Mouse (Mus musculus): ENCODE results near the gene Kmt5b.
A peak's percentile ranks its signal among the peaks of the same experiment; 100 is the strongest.

The Kmt5b gene

GRCm38 (mm10) chr19:3768697-3769383 is 1.6 kb downstream of the Kmt5b start:
- DNase-seq (ENCODE audit: low read depth, low spot score), result peak; percentile 87

- no peak for DNase-seq (ENCODE audit: low read depth, low spot score)
Observed at GRCm38 (mm10) chr19:3769533-3769932, 2.3 kb downstream of the Kmt5b start.

GRCm38 (mm10) chr19:3774159-3774558 is 6.9 kb downstream of the Kmt5b start:
- DNase-seq (ENCODE audit: low read depth, low spot score), result no peak

- DNase-seq (ENCODE audit: low read depth, low spot score), result no peak
Observed at GRCm38 (mm10) chr19:3778713-3779112, 11.5 kb downstream of the Kmt5b start.

GRCm38 (mm10) chr19:3790077-3790476 is 22.9 kb downstream of the Kmt5b start:
- DNase-seq (ENCODE audit: low read depth, low spot score), result no peak

- DNase-seq (ENCODE audit: low read depth, low spot score), result no peak
Observed at GRCm38 (mm10) chr19:3805526-3805925, 38.3 kb downstream of the Kmt5b start.

- no peak for DNase-seq (ENCODE audit: low read depth, low spot score)
Observed at GRCm38 (mm10) chr19:3810536-3811233, 43.5 kb downstream of the Kmt5b start.

- no peak for DNase-seq (ENCODE audit: low read depth, low spot score)
Observed at GRCm38 (mm10) chr19:3814461-3814860, 47.2 kb downstream of the Kmt5b start.

GRCm38 (mm10) chr19:3815824-3816223 is 48.6 kb downstream of the Kmt5b start:
- no peak for DNase-seq (ENCODE audit: low read depth, low spot score)

- DNase-seq (ENCODE audit: low read depth, low spot score), result no peak
Observed at GRCm38 (mm10) chr19:3819080-3819479, 51.9 kb downstream of the Kmt5b start.

- DNase-seq (ENCODE audit: low read depth, low spot score), result no peak
Observed at GRCm38 (mm10) chr19:3819899-3820444, 52.8 kb downstream of the Kmt5b start.

GRCm38 (mm10) chr19:3825044-3825443 is 57.8 kb downstream of the Kmt5b start:
- DNase-seq (ENCODE audit: low read depth, low spot score), result no peak

- DNase-seq (ENCODE audit: low read depth, low spot score), result no peak
Observed at GRCm38 (mm10) chr19:3829863-3830262, 62.6 kb downstream of the Kmt5b start.

- no peak for DNase-seq (ENCODE audit: low read depth, low spot score)
Observed at GRCm38 (mm10) chr19:3831716-3832115, 64.5 kb downstream of the Kmt5b start.

DNA sequence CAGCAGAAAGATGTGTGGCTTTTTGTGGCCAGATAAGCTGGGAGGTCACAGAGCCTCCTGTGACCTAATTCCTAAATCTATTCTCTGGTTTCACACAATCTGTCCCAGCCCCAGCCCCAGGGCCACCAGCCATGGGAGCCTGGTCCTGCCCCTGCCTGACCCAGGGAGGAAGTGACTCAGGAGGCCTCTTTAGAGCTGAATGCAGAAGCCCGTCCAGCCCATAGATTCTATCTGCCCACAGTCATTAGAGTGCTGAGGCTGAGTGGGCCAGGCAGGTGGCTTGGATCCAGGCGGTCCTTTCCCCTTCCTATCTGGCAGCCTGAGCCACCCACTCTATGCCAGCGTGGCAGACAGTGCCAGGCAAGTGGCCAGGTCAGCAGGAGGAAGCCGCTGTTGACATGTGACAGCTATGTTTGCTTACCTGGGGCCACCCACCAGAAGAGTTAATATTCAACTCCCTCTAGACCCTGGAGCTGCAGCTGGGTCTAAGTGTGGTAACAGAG is 65.7 kb downstream of the Kmt5b start:
- DNase-seq (ENCODE audit: low read depth, low spot score), result no peak

- no peak for DNase-seq (ENCODE audit: low read depth, low spot score)
Observed at GRCm38 (mm10) chr19:3834301-3834700, 67.1 kb downstream of the Kmt5b start.

GRCm38 (mm10) chr19:3836791-3837190 is 69.6 kb downstream of the Kmt5b start:
- DNase-seq (ENCODE audit: low read depth, low spot score), result no peak

DNA sequence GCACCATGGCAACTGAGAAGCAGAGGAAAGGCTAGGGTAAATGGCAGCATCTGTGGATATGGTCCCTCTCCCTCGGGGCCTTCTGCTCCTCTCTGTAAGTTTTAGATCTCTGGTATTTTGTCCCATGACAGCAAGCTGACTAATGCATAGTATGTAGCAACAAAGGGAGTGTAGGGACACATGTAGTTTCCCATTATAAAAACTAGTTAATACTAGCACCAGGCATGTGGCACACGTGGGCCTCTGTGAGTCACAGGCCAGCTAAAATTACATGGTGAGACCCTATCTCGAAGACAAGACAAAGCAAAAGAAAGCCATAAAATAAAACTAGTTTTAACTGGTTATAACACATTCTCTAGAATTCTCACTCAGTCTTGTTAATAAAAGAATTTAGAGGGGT is 71.7 kb downstream of the Kmt5b start:
- no peak for DNase-seq (ENCODE audit: low read depth, low spot score)

DNA sequence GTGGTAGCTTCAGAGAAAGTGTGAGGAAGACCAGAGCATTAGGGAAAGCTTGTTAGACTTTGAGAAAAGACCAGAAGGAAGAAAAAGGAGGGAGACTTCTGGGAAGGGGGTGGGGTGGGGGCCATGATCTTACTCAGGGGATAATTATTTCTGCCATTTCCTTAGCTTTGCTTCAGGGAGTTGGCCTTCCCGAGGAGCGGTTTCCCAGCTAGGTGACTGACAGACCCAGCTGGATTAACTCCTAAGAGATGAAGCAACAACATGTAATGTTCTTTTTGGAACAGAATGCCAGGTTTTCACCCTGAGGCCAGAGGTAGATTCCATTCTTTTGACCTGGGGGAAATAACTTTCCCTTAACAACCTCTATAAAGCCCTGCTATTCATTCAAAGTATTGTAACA is 72.5 kb downstream of the Kmt5b start:
- DNase-seq (ENCODE audit: low read depth, low spot score), result no peak

GRCm38 (mm10) chr19:3840214-3840651 is 73.0 kb downstream of the Kmt5b start:
- DNase-seq (ENCODE audit: low read depth, low spot score), result no peak

- DNase-seq (ENCODE audit: low read depth, low spot score), result no peak
Observed at GRCm38 (mm10) chr19:3840685-3841084, 73.5 kb downstream of the Kmt5b start.

DNA sequence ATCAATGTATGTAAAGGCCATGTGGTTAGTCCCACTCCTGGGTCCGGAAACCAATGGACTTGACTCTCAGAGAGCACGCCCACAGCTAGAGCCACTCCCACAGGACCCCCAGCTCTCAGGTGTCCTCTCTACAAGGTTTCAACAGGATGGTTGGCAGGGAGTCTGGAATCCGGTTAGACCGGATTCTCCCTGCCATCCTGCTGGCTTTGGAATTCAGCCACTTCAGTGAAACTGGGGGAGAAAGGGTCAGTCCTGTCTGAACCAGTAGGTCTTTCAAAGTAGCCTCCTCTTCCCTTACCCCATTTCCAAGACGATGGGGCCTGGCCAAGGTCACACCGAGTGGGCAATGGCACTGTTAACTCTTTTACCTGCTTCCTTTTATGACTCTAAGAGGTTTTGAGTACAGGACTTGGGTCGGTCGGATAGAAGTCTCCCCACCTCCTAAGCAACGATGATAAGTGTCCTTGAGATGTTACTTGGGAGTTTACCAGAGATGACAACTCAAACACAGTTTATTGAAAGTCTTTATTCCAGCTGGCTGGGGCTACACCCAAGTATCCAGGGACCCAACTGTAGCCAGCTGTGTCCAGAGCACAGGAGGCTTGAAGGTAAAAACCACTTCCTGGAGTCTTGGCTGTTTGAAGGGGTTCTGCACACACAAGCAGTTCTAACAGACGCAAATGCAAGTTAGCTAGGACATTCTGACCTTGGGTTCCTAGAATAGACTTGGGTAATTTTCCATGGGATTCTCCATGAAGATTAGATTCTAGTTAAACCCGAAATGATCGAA is 75.3 kb downstream of the Kmt5b start:
- DNase-seq (ENCODE audit: low read depth, low spot score), result no peak

Data from c-Kit-negative CD71-positive TER-119-positive erythroid progenitor cells, embryonic 14.5 days (primary cell).